Mouse (Mus musculus) erythroblast, adult 5-6 weeks (primary cell): ENCODE measurements around the gene Tnfsf9. TPM values are rescaled to one million over a fixed set of nuclear protein-coding genes. Genes with fewer than 3 reads are reported as not detected.
"Not testable (repeated sequence)": the region's sequence is repeated elsewhere in the genome, so short reads cannot be mapped to it uniquely, and the experiment has no call there.

Experiments used
- ATAC-seq: replicated peaks from 2 replicates; pipeline ENCODE4 v1.8.0; 2016; ENCODE audit warnings: moderate number of reproducible peaks, mild to moderate bottlenecking, moderate TSS enrichment, inconsistent platforms; ENCODE audit not compliant: poor library complexity, low FRiP score, severe bottlenecking
- total RNA-seq, 2 experiments: library from RNA; stranded (forward) in 1 of 2; stranded (reverse) in 1 of 2; fragments of 150-400 nt in 1 of 2; fragments of 200-764, 138-1000 nt in 1 of 2; gene quantifications; 2 replicates each; pipeline versions ENCODE4 v1.2.3 to v1.2.4; 2015 to 2017; ENCODE audit warnings: low replicate concordance in 2 of 2

Gene Tnfsf9
- total RNA-seq, 2 experiments from 2014 or later: not detected

GRCm38 (mm10) chr17:57124792-57125191 is 19.7 kb downstream of the Tnfsf9 start:
- ATAC-seq: no peak

GRCm38 (mm10) chr17:57125853-57126622 is 20.9 kb downstream of the Tnfsf9 start:
- no peak for ATAC-seq

GRCm38 (mm10) chr17:57131793-57132192 is 26.7 kb downstream of the Tnfsf9 start:
- no peak for ATAC-seq

GRCm38 (mm10) chr17:57134021-57134420 is 28.9 kb downstream of the Tnfsf9 start:
- ATAC-seq: not testable (repeated sequence)

- no peak for ATAC-seq
Measured at GRCm38 (mm10) chr17:57134693-57135092, 29.6 kb downstream of the Tnfsf9 start.

- no peak for ATAC-seq
Measured at GRCm38 (mm10) chr17:57135635-57136034, 30.5 kb downstream of the Tnfsf9 start.

- ATAC-seq: no peak
Measured at GRCm38 (mm10) chr17:57138676-57139075, 33.6 kb downstream of the Tnfsf9 start.

- ATAC-seq: no peak
Measured at GRCm38 (mm10) chr17:57139708-57140107, 34.6 kb downstream of the Tnfsf9 start.

GRCm38 (mm10) chr17:57143704-57144103 is 38.6 kb downstream of the Tnfsf9 start:
- ATAC-seq: no peak

GRCm38 (mm10) chr17:57145115-57145514 is 40.0 kb downstream of the Tnfsf9 start:
- no peak for ATAC-seq

- no peak for ATAC-seq
Measured at GRCm38 (mm10) chr17:57148343-57148742, 43.2 kb downstream of the Tnfsf9 start.

GRCm38 (mm10) chr17:57148994-57149803 is 44.1 kb downstream of the Tnfsf9 start, which contains the start of gene Cd70:
Gene Cd70 (minus strand): TSS chr17:57149777.
- ATAC-seq: no peak

GRCm38 (mm10) chr17:57153006-57153405 is 47.9 kb downstream of the Tnfsf9 start:
- no peak for ATAC-seq

- ATAC-seq: no peak
Measured at GRCm38 (mm10) chr17:57153787-57154186, 48.7 kb downstream of the Tnfsf9 start.

Other genes with a start within 250 kb of the Tnfsf9 start
- gene Acsbg2, start 230.9 kb upstream of the Tnfsf9 start, total RNA-seq (2015; ENCODE audit: low replicate concordance): not detected in 2 replicates
- gene Acsbg2, start 230.9 kb upstream of the Tnfsf9 start, total RNA-seq (2017; ENCODE audit: low replicate concordance): not detected in 2 replicates
- gene 1700061G19Rik, start 229.8 kb upstream of the Tnfsf9 start, total RNA-seq (2015; ENCODE audit: low replicate concordance): not detected in 2 replicates
- gene 1700061G19Rik, start 229.8 kb upstream of the Tnfsf9 start, total RNA-seq (2017; ENCODE audit: low replicate concordance): not detected in 2 replicates
- gene Mllt1, start 169.9 kb upstream of the Tnfsf9 start, total RNA-seq (2015; ENCODE audit: low replicate concordance): 2.1 and 4.4 TPM in 2 replicates
- gene Mllt1, start 169.9 kb upstream of the Tnfsf9 start, total RNA-seq (2017; ENCODE audit: low replicate concordance): 1.3 and 3.5 TPM in 2 replicates
- gene Acer1, start 123.2 kb upstream of the Tnfsf9 start, total RNA-seq (2015; ENCODE audit: low replicate concordance): not detected in 2 replicates
- not detected in 2 replicates for gene Acer1, start 123.2 kb upstream of the Tnfsf9 start, total RNA-seq (2017; ENCODE audit: low replicate concordance)
- gene Clpp, start 115.0 kb upstream of the Tnfsf9 start, total RNA-seq (2015; ENCODE audit: low replicate concordance): 4.6 and 13.8 TPM in 2 replicates
- 6.6 and 9.6 TPM in 2 replicates for gene Clpp, start 115.0 kb upstream of the Tnfsf9 start, total RNA-seq (2017; ENCODE audit: low replicate concordance)
- not detected in 2 replicates for gene Alkbh7, start 108.0 kb upstream of the Tnfsf9 start, total RNA-seq (2015; ENCODE audit: low replicate concordance)
- 2.5 and 8.9 TPM in 2 replicates for gene Alkbh7, start 108.0 kb upstream of the Tnfsf9 start, total RNA-seq (2017; ENCODE audit: low replicate concordance)
- not detected in 2 replicates for gene Pspn, start 105.3 kb upstream of the Tnfsf9 start, total RNA-seq (2015; ENCODE audit: low replicate concordance)
- gene Pspn, start 105.3 kb upstream of the Tnfsf9 start, total RNA-seq (2017; ENCODE audit: low replicate concordance): 1.5 TPM in 1 of 2 replicates, not detected in the other
- gene Gtf2f1, start 94.0 kb upstream of the Tnfsf9 start, total RNA-seq (2015; ENCODE audit: low replicate concordance): 18.3 and 33.9 TPM in 2 replicates
- gene Gtf2f1, start 94.0 kb upstream of the Tnfsf9 start, total RNA-seq (2017; ENCODE audit: low replicate concordance): 34.3 and 59.5 TPM in 2 replicates
- gene Gm17949, start 93.9 kb upstream of the Tnfsf9 start, total RNA-seq (2015; ENCODE audit: low replicate concordance): not detected in 2 replicates
- not detected in 2 replicates for gene Gm17949, start 93.9 kb upstream of the Tnfsf9 start, total RNA-seq (2017; ENCODE audit: low replicate concordance)
- 32.9 and 37.6 TPM in 2 replicates for gene Khsrp, start 73.8 kb upstream of the Tnfsf9 start, total RNA-seq (2015; ENCODE audit: low replicate concordance)
- gene Khsrp, start 73.8 kb upstream of the Tnfsf9 start, total RNA-seq (2017; ENCODE audit: low replicate concordance): 29.8 and 34.2 TPM in 2 replicates
- not detected in 2 replicates for gene Slc25a41, start 63.7 kb upstream of the Tnfsf9 start, total RNA-seq (2015; ENCODE audit: low replicate concordance)
- gene Slc25a41, start 63.7 kb upstream of the Tnfsf9 start, total RNA-seq (2017; ENCODE audit: low replicate concordance): not detected in 2 replicates
- gene Crb3, start 46.2 kb upstream of the Tnfsf9 start, total RNA-seq (2015; ENCODE audit: low replicate concordance): not detected in 2 replicates
- gene Crb3, start 46.2 kb upstream of the Tnfsf9 start, total RNA-seq (2017; ENCODE audit: low replicate concordance): not detected in 2 replicates
- gene Slc25a23, start 45.5 kb upstream of the Tnfsf9 start, total RNA-seq (2015; ENCODE audit: low replicate concordance): 2.9 and 3.3 TPM in 2 replicates
- gene Slc25a23, start 45.5 kb upstream of the Tnfsf9 start, total RNA-seq (2017; ENCODE audit: low replicate concordance): 1.2 and 4.7 TPM in 2 replicates
- 16.7 and 25.0 TPM in 2 replicates for gene Dennd1c, start 26.8 kb upstream of the Tnfsf9 start, total RNA-seq (2015; ENCODE audit: low replicate concordance)
- 2.4 and 7.2 TPM in 2 replicates for gene Dennd1c, start 26.8 kb upstream of the Tnfsf9 start, total RNA-seq (2017; ENCODE audit: low replicate concordance)
- not detected in 2 replicates for gene Tubb4a, start 17.5 kb upstream of the Tnfsf9 start, total RNA-seq (2015; ENCODE audit: low replicate concordance)
- gene Tubb4a, start 17.5 kb upstream of the Tnfsf9 start, total RNA-seq (2017; ENCODE audit: low replicate concordance): 0.14 TPM in 1 of 2 replicates, not detected in the other
- not detected in 2 replicates for gene Cd70, start 44.5 kb downstream of the Tnfsf9 start, total RNA-seq (2015; ENCODE audit: low replicate concordance)
- gene Cd70, start 44.5 kb downstream of the Tnfsf9 start, total RNA-seq (2017; ENCODE audit: low replicate concordance): not detected in 2 replicates
- gene Tnfsf14, start 88.9 kb downstream of the Tnfsf9 start, total RNA-seq (2015; ENCODE audit: low replicate concordance): 1.5 TPM in 1 of 2 replicates, not detected in the other
- 1.5 and 2.0 TPM in 2 replicates for gene Tnfsf14, start 88.9 kb downstream of the Tnfsf9 start, total RNA-seq (2017; ENCODE audit: low replicate concordance)
- gene C3, start 122.8 kb downstream of the Tnfsf9 start, total RNA-seq (2015; ENCODE audit: low replicate concordance): 214 and 227 TPM in 2 replicates
- gene C3, start 122.8 kb downstream of the Tnfsf9 start, total RNA-seq (2017; ENCODE audit: low replicate concordance): 74.9 and 158 TPM in 2 replicates
- 9.2 and 17.5 TPM in 2 replicates for gene Gpr108, start 143.1 kb downstream of the Tnfsf9 start, total RNA-seq (2015; ENCODE audit: low replicate concordance)
- 5.2 and 6.3 TPM in 2 replicates for gene Gpr108, start 143.1 kb downstream of the Tnfsf9 start, total RNA-seq (2017; ENCODE audit: low replicate concordance)
- 0.42 and 3.1 TPM in 2 replicates for gene Trip10, start 144.1 kb downstream of the Tnfsf9 start, total RNA-seq (2015; ENCODE audit: low replicate concordance)
- gene Trip10, start 144.1 kb downstream of the Tnfsf9 start, total RNA-seq (2017; ENCODE audit: low replicate concordance): 1.8 and 5.5 TPM in 2 replicates
- 22.9 and 30.5 TPM in 2 replicates for gene Vav1, start 173.8 kb downstream of the Tnfsf9 start, total RNA-seq (2015; ENCODE audit: low replicate concordance)
- 38.3 and 38.8 TPM in 2 replicates for gene Vav1, start 173.8 kb downstream of the Tnfsf9 start, total RNA-seq (2017; ENCODE audit: low replicate concordance)